Mouse (Mus musculus) heart, embryonic 11.5 days (tissue): ENCODE measurements at regions not wholly inside any gene's neighbourhood (a gene's known extent, or its start where the extent isn't known, plus 50 kb on each side); places are given as distances from the start of the nearest gene placed in this dataset.

Source experiments
- ATAC-seq: fragments of 200-750 bp; cut with Nextera tagmentation; replicated peaks from 2 replicates; pipeline ENCODE4 v1.8.0; 2017; ENCODE audit warnings: moderate library complexity; ENCODE audit not compliant: insufficient number of reproducible peaks, low FRiP score, low TSS enrichment
- H3K27ac ChIP-seq: fragments of 300-500 bp; sonication (generic); 2 replicates; pipeline ENCODE4 v1.5.1; 2014; ENCODE audit warnings: mild to moderate bottlenecking, low read depth, low read length
- H3K27me3 ChIP-seq: fragments of 300-500 bp; sonication (generic); 2 replicates; pipeline ENCODE4 v1.6.1; 2014; ENCODE audit warnings: mild to moderate bottlenecking, low read length, mixed read lengths; ENCODE audit not compliant: control insufficient read depth, insufficient read depth
- H3K36me3 ChIP-seq: fragments of 300-500 bp; sonication (generic); 2 replicates; pipeline ENCODE4 v1.6.1; 2014; ENCODE audit warnings: mild to moderate bottlenecking, low read length, moderate library complexity, mixed read lengths; ENCODE audit not compliant: control insufficient read depth, insufficient read depth
- H3K4me1 ChIP-seq: fragments of 300-500 bp; sonication (generic); 2 replicates; pipeline ENCODE4 v1.6.1; 2014; ENCODE audit warnings: low read length; ENCODE audit not compliant: control insufficient read depth, insufficient read depth
- H3K4me2 ChIP-seq: fragments of 300-500 bp; sonication (generic); 2 replicates; pipeline ENCODE4 v1.6.1; 2014; ENCODE audit warnings: mild to moderate bottlenecking, moderate library complexity
- H3K4me3 ChIP-seq: fragments of 300-500 bp; sonication (generic); 2 replicates; pipeline ENCODE4 v1.5.1; 2014; ENCODE audit warnings: low read depth, low read length
- H3K9ac ChIP-seq: fragments of 300-500 bp; sonication (generic); 2 replicates; pipeline ENCODE4 v1.6.1; 2014; ENCODE audit warnings: mild to moderate bottlenecking, low read depth, low read length, moderate library complexity
- H3K9me3 ChIP-seq: fragments of 300-500 bp; sonication (generic); replicated peaks from 2 replicates; pipeline ENCODE4 v1.6.1; 2016; ENCODE audit warnings: low read length; ENCODE audit not compliant: control insufficient read depth
- WGBS: fragments of 180-500 bp; shearing (Covaris S2); extraction: QIAGEN DNeasy Blood & Tissue Kit; methylation state at CpG from one replicate; pipeline ENCODE4 v1.1.7; 2014; ENCODE audit not compliant: insufficient replicate concordance; 5-methylcytosine and 5-hydroxymethylcytosine counted together

DNA sequence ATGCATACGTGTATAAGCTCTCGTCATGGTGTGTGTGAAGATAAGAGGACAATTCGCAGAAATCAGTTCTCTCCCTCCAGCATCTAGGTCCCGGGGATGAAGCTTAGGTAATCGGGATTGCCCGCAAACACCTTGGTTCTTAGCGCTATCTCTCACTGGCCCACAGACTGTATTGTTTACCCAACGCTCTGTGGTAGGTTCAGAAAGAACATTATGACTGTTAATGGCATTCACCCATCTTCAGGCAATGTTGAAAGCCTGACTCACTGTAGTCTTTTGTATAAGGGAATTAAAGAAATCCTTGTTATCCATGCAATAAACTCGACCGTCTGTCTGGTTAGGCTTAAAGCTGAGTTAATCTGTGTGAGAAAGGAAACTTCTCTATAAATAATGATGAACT lies 84.4 kb upstream of the Tgfbr2 start:
- 70% methylated on average over 10 of the region's 10 CpGs for WGBS
- Histone ChIP-seq H3K27me3 (no peaks in the 10 kb centered on the region), H3K36me3 (no peaks in the 10 kb centered on the region)

DNA sequence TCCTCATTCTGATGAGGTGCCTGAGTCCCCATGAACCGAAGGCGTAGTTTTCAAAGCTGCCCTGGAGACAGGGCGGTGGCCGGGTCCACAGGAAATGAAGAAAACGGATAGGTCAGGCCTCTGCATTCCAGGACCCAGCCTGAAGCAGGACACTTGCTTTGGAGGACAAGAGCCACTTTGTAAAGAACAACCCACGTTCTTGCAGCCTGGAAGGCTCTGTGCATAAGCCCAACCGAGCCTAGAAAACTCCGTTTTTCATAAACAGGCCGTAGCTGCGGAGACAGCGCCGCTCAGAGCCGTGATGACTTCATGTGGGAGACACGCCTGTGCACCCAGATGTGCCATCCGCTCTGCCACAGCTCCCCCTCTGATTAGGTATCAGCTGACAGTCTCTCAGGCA lies 78.4 kb upstream of the Tgfbr2 start:
- Histone ChIP-seq H3K27ac (0 out of 2 replicates have a peak overlapping the region, but pooled peaks have one; percentile 25), H3K4me1 (peaks cover 5% of the 10 kb centered on the region), H3K36me3 (no peaks in the 10 kb centered on the region), H3K27me3 (no peaks in the 10 kb centered on the region), H3K9ac (no peak overlapping the region), H3K9me3 (peaks cover 4% of the 10 kb centered on the region; the same call in 1 of the 2 replicates), H3K4me3 (no peak overlapping the region), H3K4me2 (no peak overlapping the region)
- ATAC-seq: no peak
- 44% methylated on average over 15 of the region's 15 CpGs for WGBS

More for the DNA sequence above, 84.4 kb upstream of the Tgfbr2 start:
- no peak for ATAC-seq
- Histone ChIP-seq H3K4me1 (no peaks in the 10 kb centered on the region), H3K4me3 (no peak overlapping the region), H3K4me2 (no peak overlapping the region), H3K9me3 (peaks cover 4% of the 10 kb centered on the region; the same call in 1 of the 2 replicates), H3K9ac (no peak overlapping the region), H3K27ac (no peak overlapping the region)

DNA sequence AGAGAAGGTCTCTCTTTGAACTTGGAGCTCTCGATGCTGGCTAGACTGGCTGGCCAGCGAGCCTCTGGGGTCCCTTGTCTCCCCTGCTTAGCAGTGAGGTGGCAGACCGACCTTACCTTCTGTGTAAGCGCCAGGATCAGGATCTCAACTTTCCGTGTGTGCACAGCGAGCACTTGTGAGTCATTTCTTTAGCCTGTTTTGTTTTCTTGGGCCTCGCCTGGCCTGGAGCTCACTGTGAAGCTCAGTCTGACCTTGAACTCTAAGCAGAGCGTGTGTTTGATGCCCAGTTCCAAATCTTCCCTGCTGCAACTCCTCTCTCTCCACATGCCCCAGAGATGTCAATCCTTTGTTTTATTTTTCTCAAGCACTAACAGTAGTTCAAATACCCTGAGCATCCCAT lies 77.6 kb upstream of the Tgfbr2 start:
- H3K4me3 ChIP-seq: no peak overlapping the region
- no peaks in the 10 kb centered on the region for H3K27me3 ChIP-seq
- peaks cover 4% of the 10 kb centered on the region; the same call in 1 of the 2 replicates for H3K9me3 ChIP-seq
- WGBS: 74% methylated on average over 8 of the region's 8 CpGs
- no peak overlapping the region for H3K9ac ChIP-seq
- no peak overlapping the region for H3K27ac ChIP-seq
- no peaks in the 10 kb centered on the region for H3K36me3 ChIP-seq
- no peak for ATAC-seq
- no peak overlapping the region for H3K4me2 ChIP-seq
- H3K4me1 ChIP-seq: peaks cover 5% of the 10 kb centered on the region

DNA sequence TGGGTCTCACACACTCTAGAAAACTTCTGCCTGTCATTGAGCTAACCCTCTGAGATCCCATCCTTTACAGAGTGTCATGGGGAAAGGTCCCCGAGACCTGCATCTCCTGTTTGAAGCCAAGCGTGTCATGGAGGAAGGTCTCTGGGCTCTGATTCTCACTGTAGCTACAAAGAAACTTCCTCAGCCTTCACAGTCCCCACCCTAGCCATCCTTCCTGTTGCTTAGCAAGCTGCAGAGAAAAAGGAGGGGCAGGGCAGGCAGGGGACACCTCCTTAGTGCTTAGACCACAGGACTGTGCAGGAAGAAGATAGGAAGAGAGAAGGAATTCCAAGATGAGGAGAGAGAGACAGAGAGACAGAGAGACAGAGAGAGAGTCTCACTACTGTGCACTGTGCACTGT lies 74.6 kb upstream of the Tgfbr2 start:
- no peak overlapping the region for H3K4me3 ChIP-seq
- no peak for ATAC-seq

DNA sequence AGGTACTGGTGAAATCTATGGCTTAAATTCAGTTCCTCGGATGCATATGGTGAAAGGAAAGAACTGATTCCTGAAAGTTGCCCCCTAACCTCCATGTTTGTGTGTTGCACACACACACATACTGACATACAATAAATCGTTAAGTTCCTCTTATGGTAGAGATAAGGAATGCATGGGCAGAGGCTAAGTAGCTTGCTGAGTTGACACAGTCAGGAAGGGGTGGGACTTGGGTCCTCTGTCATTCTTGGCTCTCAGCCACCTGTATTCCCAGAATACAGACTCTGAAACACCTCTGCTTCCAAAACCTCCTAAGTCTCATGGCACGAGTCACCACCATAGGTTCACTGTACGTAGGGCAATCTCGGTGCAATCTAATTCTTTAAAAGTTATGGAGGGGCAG lies 70.0 kb upstream of the Tgfbr2 start:
- Histone ChIP-seq H3K4me2 (no peak overlapping the region), H3K36me3 (no peaks in the 10 kb centered on the region), H3K27me3 (no peaks in the 10 kb centered on the region), H3K4me3 (no peak overlapping the region), H3K4me1 (no peaks in the 10 kb centered on the region), H3K9ac (no peak overlapping the region), H3K27ac (no peak overlapping the region), H3K9me3 (no peaks in the 10 kb centered on the region)
- no peak for ATAC-seq
- WGBS: 69% methylated on average over 5 of the region's 5 CpGs

More for the DNA sequence above, 74.6 kb upstream of the Tgfbr2 start:
- Histone ChIP-seq H3K4me1 (peaks cover 5% of the 10 kb centered on the region), H3K36me3 (no peaks in the 10 kb centered on the region), H3K9me3 (no peaks in the 10 kb centered on the region), H3K27ac (no peak overlapping the region), H3K4me2 (no peak overlapping the region), H3K27me3 (no peaks in the 10 kb centered on the region), H3K9ac (no peak overlapping the region)
- 68% methylated on average over 2 of the region's 2 CpGs for WGBS

DNA sequence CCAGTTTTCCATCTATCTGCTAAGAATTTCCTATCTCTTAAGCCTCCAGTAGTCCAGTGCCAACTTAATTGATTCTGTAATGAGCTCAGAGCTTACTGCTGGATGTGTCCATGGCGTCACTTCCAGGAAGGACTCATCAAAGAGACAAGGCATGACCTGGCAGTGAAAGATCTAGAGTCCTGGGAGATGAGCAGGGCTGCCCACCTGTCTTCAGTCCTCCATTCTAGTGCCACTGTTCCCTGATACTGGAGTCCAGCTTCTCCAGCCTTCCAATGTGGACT lies 69.4 kb upstream of the Tgfbr2 start:
- ATAC-seq: no peak
- WGBS: 67% methylated on average over 1 of the region's 1 CpGs
- no peaks in the 10 kb centered on the region for H3K9me3 ChIP-seq
- no peaks in the 10 kb centered on the region for H3K27me3 ChIP-seq
- H3K9ac ChIP-seq: no peak overlapping the region
- H3K4me2 ChIP-seq: no peak overlapping the region
- H3K36me3 ChIP-seq: no peaks in the 10 kb centered on the region
- no peak overlapping the region for H3K4me3 ChIP-seq
- no peaks in the 10 kb centered on the region for H3K4me1 ChIP-seq
- H3K27ac ChIP-seq: no peak overlapping the region

DNA sequence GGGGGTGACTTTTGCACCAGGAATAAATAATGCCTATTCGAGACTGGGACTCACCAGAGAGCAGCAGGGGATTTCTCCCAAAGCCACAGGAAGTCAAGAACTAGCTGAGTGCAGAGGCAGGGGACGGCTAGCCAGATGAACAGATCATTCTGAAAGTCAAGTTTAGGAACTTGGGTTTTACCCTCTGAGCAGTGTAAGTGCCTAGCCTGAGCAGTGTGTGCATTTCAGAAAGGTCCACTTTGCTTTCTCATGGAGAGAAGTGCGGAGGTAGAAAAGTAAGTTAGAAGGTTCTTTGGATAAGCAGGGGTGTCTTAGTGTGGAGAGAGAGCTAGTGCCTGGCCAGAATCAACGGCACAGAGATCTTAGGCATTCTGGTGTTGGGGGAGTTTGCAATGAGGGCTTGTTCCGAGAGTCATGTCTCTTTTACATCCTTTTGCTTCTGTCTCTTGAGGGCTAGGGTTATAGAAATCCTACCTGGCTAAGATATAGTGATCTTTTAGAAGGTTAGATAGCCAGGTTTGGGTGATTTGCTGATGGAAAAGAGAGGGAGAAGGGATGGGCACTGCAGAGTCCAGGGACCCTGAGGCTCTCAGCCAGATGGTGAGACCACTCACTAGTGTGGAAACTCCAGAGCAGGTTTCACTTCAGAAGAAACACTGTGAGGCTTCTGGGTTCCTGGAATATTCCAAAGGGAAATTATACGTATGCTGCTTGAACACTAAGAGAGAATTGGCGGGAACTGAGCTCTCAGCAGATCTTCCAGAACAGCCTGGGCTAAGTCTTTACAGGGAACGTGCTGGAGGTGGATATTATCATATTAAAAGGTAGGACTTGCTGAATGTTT lies 68.8 kb upstream of the Tgfbr2 start:
- Histone ChIP-seq H3K4me2 (no peak overlapping the region), H3K9ac (no peak overlapping the region), H3K4me1 (no peaks in the 10 kb centered on the region), H3K36me3 (no peaks in the 10 kb centered on the region), H3K4me3 (no peak overlapping the region), H3K27me3 (no peaks in the 10 kb centered on the region), H3K27ac (no peak overlapping the region), H3K9me3 (no peaks in the 10 kb centered on the region)
- no peak for ATAC-seq
- WGBS: 75% methylated on average over 8 of the region's 8 CpGs

DNA sequence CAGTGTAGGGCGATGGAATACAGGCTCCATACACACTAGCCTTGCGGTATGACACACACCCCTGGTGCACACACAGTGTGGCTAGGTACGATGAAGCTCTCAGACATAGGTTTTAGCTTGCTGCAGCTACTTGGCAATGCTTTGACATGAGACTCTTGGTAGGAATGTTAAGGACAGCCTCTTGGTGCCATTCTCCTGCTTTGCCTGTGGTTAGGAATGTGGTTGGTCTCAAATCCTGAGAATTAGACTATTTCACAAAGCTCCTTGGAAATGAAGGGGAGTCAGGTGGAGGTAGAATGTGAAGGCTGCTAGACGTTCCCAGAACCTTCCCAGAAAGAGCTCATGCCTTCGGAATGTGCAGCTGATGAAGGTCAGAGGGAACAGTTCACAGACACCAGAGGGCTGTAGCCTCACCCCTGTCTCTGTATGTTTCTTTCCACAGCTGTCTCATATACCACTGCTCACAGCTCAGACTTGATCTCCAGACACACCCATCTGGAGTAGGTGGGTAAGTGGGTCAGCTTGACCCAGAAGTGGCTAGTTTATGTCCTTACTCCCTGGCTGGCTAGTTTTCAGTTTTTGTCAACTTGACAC lies 66.9 kb upstream of the Tgfbr2 start:
- H3K9me3 ChIP-seq: no peaks in the 10 kb centered on the region
- H3K27me3 ChIP-seq: no peaks in the 10 kb centered on the region
- H3K4me2 ChIP-seq: no peak overlapping the region
- H3K9ac ChIP-seq: no peak overlapping the region
- 70% methylated on average over 5 of the region's 5 CpGs for WGBS
- H3K36me3 ChIP-seq: no peaks in the 10 kb centered on the region
- ATAC-seq: no peak
- H3K27ac ChIP-seq: no peak overlapping the region
- no peaks in the 10 kb centered on the region for H3K4me1 ChIP-seq
- no peak overlapping the region for H3K4me3 ChIP-seq

DNA sequence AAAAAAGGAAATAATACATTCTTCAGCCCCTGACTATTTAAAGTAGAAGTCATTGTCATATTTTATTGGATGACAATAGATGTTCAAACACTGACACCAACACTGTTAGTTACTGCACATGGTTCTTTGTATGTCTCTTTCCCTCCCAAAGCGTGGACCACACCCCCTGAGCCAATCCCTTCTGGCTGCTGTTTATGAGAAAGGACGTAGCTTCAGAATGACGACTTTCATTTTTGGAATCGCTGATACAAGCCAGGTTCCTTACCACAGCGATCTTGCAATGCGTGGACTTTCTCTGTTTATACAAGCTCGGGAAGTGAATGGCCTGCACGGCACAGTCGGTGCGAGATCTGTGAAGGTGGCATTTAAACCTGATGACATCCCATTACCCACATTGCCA lies 66.1 kb upstream of the Tgfbr2 start:
- H3K9me3 ChIP-seq: no peaks in the 10 kb centered on the region
- H3K4me1 ChIP-seq: no peaks in the 10 kb centered on the region
- H3K27ac ChIP-seq: no peak overlapping the region
- no peaks in the 10 kb centered on the region for H3K27me3 ChIP-seq
- 68% methylated on average over 10 of the region's 10 CpGs for WGBS
- H3K4me3 ChIP-seq: no peak overlapping the region
- no peak overlapping the region for H3K9ac ChIP-seq
- H3K36me3 ChIP-seq: no peaks in the 10 kb centered on the region
- H3K4me2 ChIP-seq: no peak overlapping the region
- ATAC-seq: no peak
